Mouse (Mus musculus) CH12.LX (cell line): Measurements from ENCODE around the gene Slc9a1.

Experiments
- CTCF ChIP-seq, 2 experiments: IDR thresholded peaks in 1 of 2; conservative IDR thresholded peaks in 1 of 2; 2 replicates each; pipeline ENCODE4 v1.5.1; 2011 to 2012; ENCODE audit warnings: low read depth in 2 of 2, low read length in 2 of 2, improper control_type of control experiment in 1 of 2, inconsistent platforms in 1 of 2, mild to moderate bottlenecking in 1 of 2, moderate library complexity in 1 of 2
- EP300 ChIP-seq: IDR thresholded peaks from 2 replicates; pipeline ENCODE4 v1.6.1; 2011; ENCODE audit warnings: low read length, improper control_type of control experiment
- JUN ChIP-seq: IDR thresholded peaks from 2 replicates; pipeline ENCODE4 v1.6.1; 2011; ENCODE audit warnings: low read depth, mild to moderate bottlenecking, low read length, improper control_type of control experiment, moderate library complexity; ENCODE audit not compliant: insufficient read depth
- MAX ChIP-seq: IDR thresholded peaks from 2 replicates; pipeline ENCODE4 v1.6.1; 2011; ENCODE audit warnings: low read length, improper control_type of control experiment
- MEF2A ChIP-seq: IDR thresholded peaks from 2 replicates; pipeline ENCODE4 v1.6.1; 2014; ENCODE audit warnings: low read depth, mild to moderate bottlenecking, inconsistent platforms, low read length, improper control_type of control experiment, borderline replicate concordance
- NELFE ChIP-seq: IDR thresholded peaks from 2 replicates; pipeline ENCODE4 v1.6.1; 2011; ENCODE audit warnings: low read depth, low read length, improper control_type of control experiment
- PAX5 ChIP-seq: IDR thresholded peaks from 2 replicates; pipeline ENCODE4 v1.6.1; 2012; ENCODE audit warnings: low read length, inconsistent platforms, mixed read lengths
- POLR2A ChIP-seq: IDR thresholded peaks from 2 replicates; pipeline ENCODE4 v1.6.1; 2011; ENCODE audit warnings: low read depth, mild to moderate bottlenecking, improper control_type of control experiment, low read length
- POLR2AphosphoS2 ChIP-seq: IDR thresholded peaks from 2 replicates; pipeline ENCODE4 v1.6.1; 2011; ENCODE audit warnings: low read depth, low read length, improper control_type of control experiment
- SIN3A ChIP-seq: IDR thresholded peaks from 2 replicates; pipeline ENCODE4 v1.6.1; 2012; ENCODE audit warnings: low read length, improper control_type of control experiment, inconsistent platforms
- UBTF ChIP-seq: IDR thresholded peaks from 2 replicates; pipeline ENCODE4 v1.6.1; 2012; ENCODE audit warnings: low read depth, mild to moderate bottlenecking, inconsistent platforms, low read length, improper control_type of control experiment, moderate library complexity

- TF ChIP-seq MAX (no peak), CTCF (conservative IDR thresholded peaks at IDR 0.05 in 1 of 2, IDR thresholded peaks at IDR 0.05 in 1 of 2; ENCODE audit: low read depth in 2 of 2, low read length in 2 of 2) (no peak), POLR2A (no peak), JUN (no peak), UBTF (no peak), NELFE (no peak), SIN3A (no peak), EP300 (no peak), PAX5 (no peak), MEF2A (no peak), POLR2AphosphoS2 (no peak)
Observed at GRCm38 (mm10) chr4:133372278-133372665, 2.8 kb downstream of the Slc9a1 start.
